Mouse (Mus musculus): ENCODE data around the gene Stat5b.
A peak's percentile ranks its signal among the peaks of the same experiment; 100 is the strongest.

Stat5b gene

GRCm38 (mm10) chr11:100850038-100850777 is at the start of gene Stat5b:
Stat5b (minus strand) TSS chr11:100850724.
- peak; percentile 51 to 59 for DNase-seq (ENCODE audit: low spot score in 2 of 2)

GRCm38 (mm10) chr11:100898441-100899199 is 48.1 kb upstream of the Stat5b start:
- no peak for DNase-seq (ENCODE audit: low spot score in 2 of 2)

- peak; percentile 34 to 60 for DNase-seq (ENCODE audit: low spot score in 2 of 2)
These were observed 47.0 kb upstream of the Stat5b start for GRCm38 (mm10) chr11:100897294-100898231.

GRCm38 (mm10) chr11:100896078-100896477 is 45.6 kb upstream of the Stat5b start:
- DNase-seq (ENCODE audit: low spot score in 2 of 2) = no peak

GRCm38 (mm10) chr11:100894146-100894918 is 43.8 kb upstream of the Stat5b start:
- DNase-seq (ENCODE audit: low spot score in 2 of 2) = no peak

- DNase-seq (ENCODE audit: low spot score in 2 of 2) = peak; percentile 83 to 89
These were observed 43.0 kb upstream of the Stat5b start for GRCm38 (mm10) chr11:100893482-100893881.

GRCm38 (mm10) chr11:100892435-100892834 is 41.9 kb upstream of the Stat5b start:
- DNase-seq (ENCODE audit: low spot score in 2 of 2) = no peak

- no peak for DNase-seq (ENCODE audit: low spot score in 2 of 2)
These were observed 41.0 kb upstream of the Stat5b start for GRCm38 (mm10) chr11:100891256-100892123.

- no peak for DNase-seq (ENCODE audit: low spot score in 2 of 2)
These were observed 40.0 kb upstream of the Stat5b start for GRCm38 (mm10) chr11:100890481-100890880.

GRCm38 (mm10) chr11:100888348-100888820 is 37.9 kb upstream of the Stat5b start:
- DNase-seq (ENCODE audit: low spot score in 2 of 2) = no peak

GRCm38 (mm10) chr11:100887764-100888163 is 37.2 kb upstream of the Stat5b start:
- no peak for DNase-seq (ENCODE audit: low spot score in 2 of 2)

- DNase-seq (ENCODE audit: low spot score in 2 of 2) = no peak
These were observed 36.7 kb upstream of the Stat5b start for GRCm38 (mm10) chr11:100887236-100887635.

GRCm38 (mm10) chr11:100886188-100886740 is 35.7 kb upstream of the Stat5b start:
- no peak for DNase-seq (ENCODE audit: low spot score in 2 of 2)

GRCm38 (mm10) chr11:100885472-100885871 is 34.9 kb upstream of the Stat5b start:
- no peak for DNase-seq (ENCODE audit: low spot score in 2 of 2)

- no peak for DNase-seq (ENCODE audit: low spot score in 2 of 2)
These were observed 33.1 kb upstream of the Stat5b start for GRCm38 (mm10) chr11:100883640-100884039.

- no peak for DNase-seq (ENCODE audit: low spot score in 2 of 2)
These were observed 29.0 kb upstream of the Stat5b start for GRCm38 (mm10) chr11:100879321-100880078.

- no peak for DNase-seq (ENCODE audit: low spot score in 2 of 2)
These were observed 25.2 kb upstream of the Stat5b start for GRCm38 (mm10) chr11:100875761-100876160.

- DNase-seq (ENCODE audit: low spot score in 2 of 2) = no peak
These were observed 20.4 kb upstream of the Stat5b start for GRCm38 (mm10) chr11:100870968-100871350.

Data from frontal cortex, postnatal 36 days (tissue).